Mouse (Mus musculus) midbrain, postnatal 0 days (tissue): Measurements from ENCODE around the gene Ldlrad1. TPM values are rescaled to one million over a fixed set of nuclear protein-coding genes. Genes with fewer than 3 reads are reported as not detected.

Experiments used
- ATAC-seq: fragments of 200-750 bp; cut with Nextera tagmentation; 2 replicates; pipeline ENCODE4 v1.8.0; 2017; ENCODE audit warnings: moderate number of reproducible peaks, mild to moderate bottlenecking, moderate TSS enrichment, moderate library complexity; ENCODE audit not compliant: low FRiP score
- DNase-seq: peaks from one replicate; pipeline ENCODE4 v3.0.0-alpha.2; 2015; ENCODE audit warnings: low spot score
- H3K27ac ChIP-seq: fragments of 300-500 bp; sonication (generic); 2 replicates; pipeline ENCODE4 v1.5.1; 2014; ENCODE audit warnings: low read depth, mild to moderate bottlenecking, low read length, mixed read lengths
- H3K27me3 ChIP-seq: fragments of 300-500 bp; sonication (generic); 2 replicates; pipeline ENCODE4 v1.6.1; 2014; ENCODE audit warnings: low read length, control low read depth, mixed read lengths; ENCODE audit not compliant: insufficient read depth
- H3K36me3 ChIP-seq: fragments of 300-500 bp; sonication (generic); 2 replicates; pipeline ENCODE4 v1.6.1; 2014; ENCODE audit warnings: low read length, control low read depth, mixed read lengths; ENCODE audit not compliant: insufficient read depth
- H3K4me1 ChIP-seq: fragments of 300-500 bp; sonication (generic); 2 replicates; pipeline ENCODE4 v1.6.1; 2014; ENCODE audit warnings: mild to moderate bottlenecking, control low read depth, antibody characterized with exemption, low read length, mixed read lengths; ENCODE audit not compliant: insufficient read depth
- H3K4me2 ChIP-seq: fragments of 300-500 bp; sonication (generic); 2 replicates; pipeline ENCODE4 v1.6.1; 2014; ENCODE audit warnings: low read depth, mild to moderate bottlenecking, low read length, mixed read lengths; ENCODE audit not compliant: poor library complexity, severe bottlenecking
- H3K4me3 ChIP-seq: fragments of 300-500 bp; sonication (generic); 2 replicates; pipeline ENCODE4 v1.5.1; 2014; ENCODE audit warnings: low read depth, mild to moderate bottlenecking, low read length, moderate library complexity
- H3K9ac ChIP-seq: fragments of 300-500 bp; sonication (generic); replicated peaks from 2 replicates; pipeline ENCODE4 v1.6.1; 2014; ENCODE audit warnings: mild to moderate bottlenecking, low read length, moderate library complexity, mixed read lengths; ENCODE audit not compliant: poor library complexity, severe bottlenecking
- H3K9me3 ChIP-seq: fragments of 300-500 bp; sonication (generic); 2 replicates; pipeline ENCODE4 v1.6.1; 2016; ENCODE audit warnings: low read length, control low read depth
- CTCF ChIP-seq: IDR thresholded peaks from 2 replicates; pipeline ENCODE4 v1.5.1; 2016; ENCODE audit warnings: antibody characterized with exemption, mild to moderate bottlenecking
- WGBS: fragments of 180-500 bp; shearing (Covaris S2); extraction: QIAGEN DNeasy Blood & Tissue Kit; methylation state at CpG from one replicate; pipeline ENCODE4 v1.1.7; 2014; 5-methylcytosine and 5-hydroxymethylcytosine counted together
- polyA plus RNA-seq: library from polyadenylated mRNA; unstranded; fragments of >200 nt; fragmentation: Nextera tagmentation; extraction: Ambion mirVana; gene quantifications from 2 replicates; pipeline ENCODE4 v1.2.1, GENCODE M21; 2015
- total RNA-seq: library from RNA; depleted of rRNA; stranded (reverse); fragments of >200 nt; gene quantifications from 2 replicates; pipeline ENCODE4 v1.2.3, GENCODE M21; 2014; rRNA removed

Ldlrad1 gene
- total and polyA plus RNA-seq, 2 experiments from 2014 or later, result not detected

DNA sequence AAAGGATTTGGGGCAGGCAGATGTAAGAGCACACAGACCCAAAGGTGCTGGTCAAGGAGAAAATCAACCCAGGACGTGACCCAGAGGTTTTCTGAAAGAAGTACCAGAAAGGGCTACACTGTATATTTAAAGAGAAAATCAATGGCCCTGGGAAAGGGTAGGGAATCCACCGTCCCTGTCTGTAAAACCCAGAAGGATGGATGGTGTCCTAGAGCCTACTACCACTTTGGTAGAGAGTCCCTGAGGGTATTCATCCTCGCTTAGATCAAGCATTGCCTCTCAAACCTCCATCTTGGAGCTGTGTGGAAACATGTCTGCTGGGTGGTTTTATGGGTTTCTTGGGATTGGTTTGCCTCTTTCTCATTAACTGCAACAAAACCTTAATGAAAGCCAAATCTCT, 45.4 kb downstream of the Ldlrad1 start:
- H3K4me3 ChIP-seq, result peak overlapping the region; percentile 89
- H3K27me3 ChIP-seq, result no peaks in the 10 kb centered on the region
- no peaks in the 10 kb centered on the region for H3K9me3 ChIP-seq
- peaks cover 4% of the 10 kb centered on the region; the same call in 1 of the 2 replicates for H3K4me1 ChIP-seq
- peak overlapping the region; percentile 85 for H3K27ac ChIP-seq
- H3K4me2 ChIP-seq, result peak overlapping the region; percentile 62
- DNase-seq, result peak; percentile 55
- H3K36me3 ChIP-seq, result no peaks in the 10 kb centered on the region
- 7% methylated on average over 3 of the region's 3 CpGs for WGBS
- TF ChIP-seq CTCF, result no peak
- ATAC-seq, result no peak
- H3K9ac ChIP-seq, result peak overlapping the region; percentile 84

DNA sequence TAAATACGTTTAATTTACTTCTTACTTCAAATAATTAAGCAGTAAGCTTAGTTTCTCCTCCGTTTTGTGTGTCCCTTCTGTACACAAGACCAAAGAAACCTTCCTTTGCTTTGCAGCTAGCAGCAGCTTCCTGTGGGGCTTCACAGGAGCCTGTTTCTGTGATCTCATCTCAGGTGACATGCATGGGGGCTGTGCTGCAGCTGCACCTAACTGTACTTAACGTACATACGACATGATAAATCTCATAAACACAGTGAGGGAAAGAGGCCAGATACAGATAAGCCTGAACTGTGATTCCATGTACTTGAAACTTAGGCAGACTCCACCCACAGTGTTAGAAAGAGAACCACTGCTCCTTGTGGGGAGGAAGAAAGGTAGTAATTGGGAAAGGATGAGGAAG, 51.0 kb downstream of the Ldlrad1 start:
- H3K4me3 ChIP-seq, result no peak overlapping the region
- H3K4me2 ChIP-seq, result no peak overlapping the region
- H3K9me3 ChIP-seq, result no peaks in the 10 kb centered on the region
- no peak overlapping the region for H3K27ac ChIP-seq
- 74% methylated on average over 4 of the region's 4 CpGs for WGBS
- DNase-seq (no peak), ATAC-seq (no peak)
- H3K9ac ChIP-seq, result no peak overlapping the region
- no peaks in the 10 kb centered on the region for H3K36me3 ChIP-seq
- TF ChIP-seq CTCF, result no peak
- H3K27me3 ChIP-seq, result no peaks in the 10 kb centered on the region
- H3K4me1 ChIP-seq, result no peaks in the 10 kb centered on the region

Other genes starting within 250 kb of the Ldlrad1 start
- gene Mrpl37, start 142.3 kb upstream of the Ldlrad1 start, total RNA-seq, result 51.7 and 53.3 TPM in 2 replicates
- gene Mrpl37, start 142.3 kb upstream of the Ldlrad1 start, polyA plus RNA-seq, result 71.5 and 76.7 TPM in 2 replicates
- 5.1 and 20.5 TPM in 2 replicates for gene Cyb5rl, start 142.2 kb upstream of the Ldlrad1 start, total RNA-seq
- 4.6 and 5.6 TPM in 2 replicates for gene Cyb5rl, start 142.2 kb upstream of the Ldlrad1 start, polyA plus RNA-seq
- 0.22 TPM in 1 of 2 replicates, not detected in the other for gene Cdcp2, start 112.3 kb upstream of the Ldlrad1 start, total RNA-seq
- gene Cdcp2, start 112.3 kb upstream of the Ldlrad1 start, polyA plus RNA-seq, result 0.06 and 0.12 TPM in 2 replicates
- gene Tmem59, start 30.8 kb upstream of the Ldlrad1 start, total RNA-seq, result 127 and 153 TPM in 2 replicates
- gene Tmem59, start 30.8 kb upstream of the Ldlrad1 start, polyA plus RNA-seq, result 338 and 347 TPM in 2 replicates
- gene Tceanc2, start 30.1 kb upstream of the Ldlrad1 start, total RNA-seq, result 8.1 and 12.1 TPM in 2 replicates
- gene Tceanc2, start 30.1 kb upstream of the Ldlrad1 start, polyA plus RNA-seq, result 21.3 and 33.4 TPM in 2 replicates
- gene Lrrc42, start 44.4 kb downstream of the Ldlrad1 start, total RNA-seq, result 15.0 and 16.3 TPM in 2 replicates
- gene Lrrc42, start 44.4 kb downstream of the Ldlrad1 start, polyA plus RNA-seq, result 35.5 and 36.3 TPM in 2 replicates
- 10.6 and 12.8 TPM in 2 replicates for gene Hspb11, start 44.4 kb downstream of the Ldlrad1 start, total RNA-seq
- 29.7 and 33.2 TPM in 2 replicates for gene Hspb11, start 44.4 kb downstream of the Ldlrad1 start, polyA plus RNA-seq
- not detected in 2 replicates for gene Dio1, start 98.0 kb downstream of the Ldlrad1 start, total RNA-seq
- gene Dio1, start 98.0 kb downstream of the Ldlrad1 start, polyA plus RNA-seq, result not detected in 2 replicates
- 53.3 and 58.5 TPM in 2 replicates for gene Yipf1, start 105.2 kb downstream of the Ldlrad1 start, total RNA-seq
- 58.9 and 60.8 TPM in 2 replicates for gene Yipf1, start 105.2 kb downstream of the Ldlrad1 start, polyA plus RNA-seq
- gene Ndc1, start 158.6 kb downstream of the Ldlrad1 start, total RNA-seq, result 32.2 and 36.8 TPM in 2 replicates
- gene Ndc1, start 158.6 kb downstream of the Ldlrad1 start, polyA plus RNA-seq, result 20.1 and 21.5 TPM in 2 replicates
- 1.4 and 1.8 TPM in 2 replicates for gene Glis1, start 225.4 kb downstream of the Ldlrad1 start, total RNA-seq
- gene Glis1, start 225.4 kb downstream of the Ldlrad1 start, polyA plus RNA-seq, result 1.5 and 2.1 TPM in 2 replicates